Mouse (Mus musculus): ENCODE measurements at regions not wholly inside any gene's neighbourhood (a gene's known extent, or its start where the extent isn't known, plus 50 kb on each side); places are given as distances from the start of the nearest gene placed in this dataset.

DNA sequence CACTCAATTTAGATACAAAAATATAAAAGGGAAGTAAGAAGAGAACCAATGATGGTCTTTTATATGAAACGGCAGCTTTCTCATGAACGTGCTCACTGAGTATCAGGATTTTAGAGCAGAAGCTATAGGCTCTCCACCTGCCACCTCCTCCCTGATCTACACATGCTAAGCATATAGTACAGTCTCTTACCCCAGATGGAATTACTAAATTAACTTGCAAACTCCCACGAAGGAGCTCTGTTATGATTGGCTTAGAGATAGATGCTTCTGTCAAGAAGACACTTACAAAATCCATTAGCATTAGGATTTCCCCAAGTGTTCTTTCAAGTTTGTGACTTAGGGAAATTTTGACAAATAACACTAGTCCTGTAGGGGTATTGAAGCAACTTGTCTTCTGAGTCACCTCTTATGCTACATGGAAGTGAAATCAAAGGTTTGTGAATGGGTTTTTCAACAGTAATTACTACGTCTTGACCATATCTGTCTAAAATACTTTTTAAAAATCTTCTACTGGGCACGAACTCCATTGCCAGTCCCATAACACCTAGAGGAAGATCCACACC lies 60.6 kb downstream of the Crygs start:
- no peak overlapping the region for H3K4me3 ChIP-seq (ENCODE audit: insufficient read depth, low read depth, low read length)
- no peaks in the 10 kb centered on the region for H3K4me1 ChIP-seq (ENCODE audit: control insufficient read depth, insufficient read depth, low read length)
- WGBS, result 91% methylated on average over 5 of the region's 5 CpGs
- H3K27ac ChIP-seq (ENCODE audit: insufficient read depth, low read depth, low read length), result no peak overlapping the region
- no peak for TF ChIP-seq CTCF (IDR thresholded peaks at IDR 0.05; ENCODE audit: insufficient read depth, low read depth, low read length)
- no peak for TF ChIP-seq POLR2A (IDR thresholded peaks at IDR 0.05; ENCODE audit: insufficient read depth, low read depth, low read length)

DNA sequence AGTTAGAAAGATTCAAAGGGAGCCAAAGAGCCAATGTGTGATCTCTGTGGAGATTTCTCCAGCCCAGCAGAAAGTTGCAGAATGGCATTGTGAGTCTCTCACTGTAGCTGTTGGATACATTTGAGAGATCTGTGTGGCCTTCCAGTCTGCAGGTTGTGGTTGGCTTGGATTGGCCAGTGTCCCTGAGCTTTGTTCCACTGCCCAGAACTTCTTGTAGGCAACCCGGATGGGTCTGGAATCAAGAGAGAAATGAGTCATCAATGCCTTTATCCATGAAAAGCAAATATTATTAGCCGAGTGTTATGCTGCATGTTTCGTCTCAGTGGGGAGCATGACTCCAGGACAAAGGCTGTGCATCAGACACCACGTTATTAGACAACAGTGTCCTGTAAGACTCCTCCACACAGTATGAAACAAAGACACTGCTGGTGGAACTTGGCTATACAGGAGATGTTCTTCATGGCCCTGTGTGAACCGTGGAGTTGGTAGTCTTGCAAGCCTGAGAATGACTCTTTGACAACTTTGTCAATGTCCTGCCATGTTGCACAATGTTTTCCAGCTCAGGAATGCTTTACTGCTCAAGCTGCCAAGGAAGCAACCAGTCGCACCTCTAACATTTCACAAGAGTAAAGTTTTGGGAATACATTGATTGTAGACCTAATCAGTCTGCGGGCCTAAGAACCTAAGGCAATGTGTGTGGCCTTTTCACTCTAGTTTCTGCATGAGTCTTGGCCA lies 67.1 kb downstream of the Crygs start:
- no peak overlapping the region for H3K4me3 ChIP-seq (ENCODE audit: insufficient read depth, low read depth, low read length)
- 68% methylated on average over 7 of the region's 7 CpGs for WGBS
- TF ChIP-seq CTCF (IDR thresholded peaks at IDR 0.05; ENCODE audit: insufficient read depth, low read depth, low read length), result no peak
- no peak for TF ChIP-seq POLR2A (IDR thresholded peaks at IDR 0.05; ENCODE audit: insufficient read depth, low read depth, low read length)
- no peak overlapping the region for H3K27ac ChIP-seq (ENCODE audit: insufficient read depth, low read depth, low read length)
- H3K4me1 ChIP-seq (ENCODE audit: control insufficient read depth, insufficient read depth, low read length), result no peaks in the 10 kb centered on the region

DNA sequence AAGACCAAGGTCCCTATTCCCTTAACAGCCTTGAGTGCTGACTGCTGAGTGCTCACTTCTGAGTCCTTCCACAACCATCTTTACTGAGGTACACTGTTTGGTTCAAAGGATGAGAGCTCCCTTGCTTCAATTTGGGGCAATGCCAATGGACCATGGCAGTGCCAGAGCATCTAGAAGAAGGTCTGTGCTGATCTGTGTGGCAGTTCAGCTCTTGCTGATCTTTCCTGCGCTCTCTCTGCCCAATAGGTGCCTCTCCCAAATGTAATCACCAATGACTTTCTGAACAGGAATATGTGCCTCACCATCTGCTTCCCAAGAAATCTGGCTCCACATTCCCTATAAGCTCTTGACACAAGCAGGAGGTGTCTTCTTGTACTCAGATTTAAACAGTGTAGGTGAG lies 67.9 kb downstream of the Crygs start:
- TF ChIP-seq POLR2A (IDR thresholded peaks at IDR 0.05; ENCODE audit: insufficient read depth, low read depth, low read length), result no peak
- Histone ChIP-seq H3K4me3 (ENCODE audit: insufficient read depth, low read depth, low read length) (no peak overlapping the region), H3K4me1 (ENCODE audit: control insufficient read depth, insufficient read depth, low read length) (no peaks in the 10 kb centered on the region), H3K27ac (ENCODE audit: insufficient read depth, low read depth, low read length) (no peak overlapping the region)
- 94% methylated on average over 1 of the region's 1 CpGs for WGBS

DNA sequence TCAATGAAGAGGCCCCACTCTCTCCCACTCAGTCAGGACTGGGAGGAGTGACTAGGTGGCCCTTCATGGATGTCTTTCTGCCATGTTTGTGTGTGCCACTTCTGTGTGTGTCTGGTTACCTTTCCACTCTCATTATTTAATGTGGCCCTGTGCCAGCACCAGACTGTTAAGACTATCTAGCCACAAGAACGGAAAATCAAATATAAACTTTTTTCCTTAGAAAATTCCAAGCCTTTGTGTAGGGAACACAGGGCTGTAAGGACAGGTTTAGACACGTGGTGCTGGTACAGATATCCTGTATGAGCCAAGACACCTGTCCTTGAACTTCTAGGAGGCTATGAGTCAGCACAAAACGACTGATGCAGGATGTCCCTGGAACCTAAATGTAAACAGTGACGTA lies 69.9 kb downstream of the Crygs start:
- Histone ChIP-seq H3K27ac (ENCODE audit: insufficient read depth, low read depth, low read length) (no peak overlapping the region), H3K4me3 (ENCODE audit: insufficient read depth, low read depth, low read length) (no peak overlapping the region), H3K4me1 (ENCODE audit: control insufficient read depth, insufficient read depth, low read length) (no peaks in the 10 kb centered on the region)
- WGBS, result 80% methylated on average over 4 of the region's 4 CpGs
- TF ChIP-seq CTCF (IDR thresholded peaks at IDR 0.05; ENCODE audit: insufficient read depth, low read depth, low read length) (no peak), POLR2A (IDR thresholded peaks at IDR 0.05; ENCODE audit: insufficient read depth, low read depth, low read length) (no peak)

DNA sequence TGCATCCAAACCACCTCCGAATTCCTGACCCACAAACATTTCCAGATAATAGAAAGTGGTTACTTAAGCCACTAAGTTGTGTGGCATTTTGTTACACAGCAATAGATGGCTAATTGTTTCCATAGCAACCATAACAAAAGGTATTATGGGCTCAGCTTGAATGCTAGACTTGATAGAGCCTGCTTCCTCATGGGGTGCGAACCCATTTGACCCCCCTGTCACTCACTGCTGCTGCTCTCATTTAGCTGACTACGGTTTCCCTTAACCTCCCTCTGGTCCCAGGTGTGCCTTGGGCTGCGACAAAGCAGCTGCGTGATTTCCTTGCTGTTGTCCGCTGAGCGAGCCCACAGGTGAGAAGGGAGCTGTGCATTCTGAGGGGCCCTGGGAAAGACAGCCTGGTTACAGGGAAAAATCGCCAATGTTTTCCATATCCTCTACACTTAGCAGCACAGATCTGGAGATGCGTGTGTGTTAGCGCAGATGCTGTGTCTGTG lies 76.8 kb downstream of the Crygs start:
- no peak overlapping the region for H3K4me3 ChIP-seq (ENCODE audit: insufficient read depth, low read depth, low read length)
- 61% methylated on average over 10 of the region's 10 CpGs for WGBS
- no peaks in the 10 kb centered on the region; the same call in 1 of the 2 replicates for H3K4me1 ChIP-seq (ENCODE audit: control insufficient read depth, insufficient read depth, low read length)
- TF ChIP-seq CTCF (IDR thresholded peaks at IDR 0.05; ENCODE audit: insufficient read depth, low read depth, low read length) (no peak), POLR2A (IDR thresholded peaks at IDR 0.05; ENCODE audit: insufficient read depth, low read depth, low read length) (no peak)
- H3K27ac ChIP-seq (ENCODE audit: insufficient read depth, low read depth, low read length), result no peak overlapping the region

DNA sequence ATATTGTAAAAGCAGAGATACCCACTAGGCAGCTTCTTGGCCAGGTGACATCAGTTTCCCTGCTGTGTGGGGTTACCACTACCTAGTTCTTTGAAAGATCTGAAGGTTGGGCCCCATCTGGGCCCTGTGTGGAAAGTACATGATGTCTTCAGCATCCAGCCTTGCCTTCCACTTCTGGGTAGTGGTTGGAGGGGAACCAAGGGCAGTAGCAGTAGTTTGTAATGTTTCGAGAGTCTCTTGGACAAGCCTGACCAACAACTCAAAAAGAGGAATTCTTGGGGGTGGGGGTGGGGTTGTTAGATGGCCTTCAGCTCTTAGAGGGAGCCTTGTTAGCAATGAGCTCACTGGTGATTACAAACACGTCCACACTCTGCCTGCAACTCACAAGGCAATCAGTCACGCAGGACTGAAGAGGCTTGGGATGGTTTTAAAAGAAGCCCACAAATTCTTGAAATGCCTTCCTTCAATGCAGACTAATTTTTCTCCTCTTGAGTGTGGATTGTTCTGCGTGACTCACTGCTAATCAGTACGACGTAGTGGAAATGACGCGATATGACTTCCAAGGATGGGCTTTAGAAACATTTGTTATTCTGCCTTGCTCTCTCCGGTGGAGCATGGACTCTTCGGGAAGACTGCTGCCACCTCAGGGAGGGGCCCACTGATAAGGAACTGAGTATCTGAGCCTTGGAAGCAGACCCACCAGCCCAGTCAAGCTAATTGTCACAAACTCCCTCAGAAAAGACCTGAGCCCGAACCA lies 76.9 kb upstream of the Dgkg start:
- TF ChIP-seq POLR2A (IDR thresholded peaks at IDR 0.05; ENCODE audit: insufficient read depth, low read depth, low read length) (no peak), CTCF (IDR thresholded peaks at IDR 0.05; ENCODE audit: insufficient read depth, low read depth, low read length) (no peak)
- WGBS, result 54% methylated on average over 11 of the region's 11 CpGs
- Histone ChIP-seq H3K4me1 (ENCODE audit: control insufficient read depth, insufficient read depth, low read length) (no peaks in the 10 kb centered on the region; the same call in 1 of the 2 replicates), H3K4me3 (ENCODE audit: insufficient read depth, low read depth, low read length) (no peak overlapping the region), H3K27ac (ENCODE audit: insufficient read depth, low read depth, low read length) (no peak overlapping the region)

DNA sequence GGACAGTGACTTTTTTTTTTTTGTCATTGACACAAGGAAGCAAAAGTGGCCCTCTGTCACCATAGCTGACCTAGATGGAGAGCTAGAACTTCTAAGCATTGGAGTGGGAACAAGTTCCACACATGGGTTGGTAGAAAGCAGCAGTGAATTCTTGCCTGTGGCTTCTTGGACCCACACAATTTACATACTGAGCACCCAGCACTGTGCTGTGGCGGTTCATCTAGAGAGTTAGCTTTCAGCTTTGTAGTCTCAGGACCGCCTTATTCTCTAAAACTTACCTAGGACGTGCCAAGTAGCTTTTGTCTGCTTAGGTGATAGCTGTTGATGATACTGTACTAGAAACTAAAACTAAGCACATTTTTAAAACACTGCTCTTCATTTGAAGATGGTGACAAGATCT lies 72.1 kb upstream of the Dgkg start:
- Histone ChIP-seq H3K4me3 (ENCODE audit: insufficient read depth, low read depth, low read length) (no peak overlapping the region), H3K27ac (ENCODE audit: insufficient read depth, low read depth, low read length) (no peak overlapping the region), H3K4me1 (ENCODE audit: control insufficient read depth, insufficient read depth, low read length) (no peaks in the 10 kb centered on the region)
- 86% methylated on average over 3 of the region's 3 CpGs for WGBS
- TF ChIP-seq POLR2A (IDR thresholded peaks at IDR 0.05; ENCODE audit: insufficient read depth, low read depth, low read length) (no peak), CTCF (IDR thresholded peaks at IDR 0.05; ENCODE audit: insufficient read depth, low read depth, low read length) (no peak)

DNA sequence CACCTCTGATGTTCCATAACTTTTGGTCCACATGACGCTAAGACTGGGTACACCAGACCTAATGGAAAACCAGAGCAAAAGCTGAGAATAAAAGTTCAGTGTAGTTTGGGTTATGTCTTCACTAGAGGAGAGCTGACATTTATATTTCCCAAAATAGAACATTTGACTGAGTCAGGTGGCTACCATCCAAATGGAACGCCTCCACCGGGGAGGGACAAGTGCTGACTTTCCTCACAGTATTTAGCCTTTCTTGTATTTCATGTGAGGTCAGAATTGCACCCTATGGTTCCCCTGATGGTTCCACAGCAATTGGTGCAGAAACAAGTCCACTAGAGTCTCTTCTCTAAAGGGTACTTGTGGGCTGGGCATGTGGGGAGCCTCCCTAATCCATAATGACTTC lies 68.2 kb upstream of the Dgkg start:
- TF ChIP-seq POLR2A (IDR thresholded peaks at IDR 0.05; ENCODE audit: insufficient read depth, low read depth, low read length) (no peak), CTCF (IDR thresholded peaks at IDR 0.05; ENCODE audit: insufficient read depth, low read depth, low read length) (no peak)
- H3K4me1 ChIP-seq (ENCODE audit: control insufficient read depth, insufficient read depth, low read length), result peaks cover 2% of the 10 kb centered on the region

DNA sequence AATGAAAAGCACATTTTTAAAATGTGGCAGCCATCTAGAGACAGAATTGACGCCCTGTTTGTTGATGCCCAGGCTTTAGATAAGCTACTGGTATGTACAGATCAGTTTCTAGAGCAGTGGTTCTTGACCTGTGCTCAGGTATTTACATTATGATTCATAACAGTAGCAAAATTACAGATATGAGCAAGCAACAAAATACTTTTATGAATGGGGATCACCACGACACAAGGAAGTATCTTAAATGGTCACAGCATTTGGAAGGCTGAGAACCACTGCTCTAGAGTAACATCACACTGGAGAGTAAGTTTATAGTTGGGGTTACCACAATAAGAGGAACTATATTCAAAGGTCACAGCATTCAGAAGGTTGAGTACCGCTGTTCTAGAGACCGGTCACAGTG lies 66.3 kb upstream of the Dgkg start:
- TF ChIP-seq CTCF (IDR thresholded peaks at IDR 0.05; ENCODE audit: insufficient read depth, low read depth, low read length) (no peak), POLR2A (IDR thresholded peaks at IDR 0.05; ENCODE audit: insufficient read depth, low read depth, low read length) (no peak)
- peaks cover 10% of the 10 kb centered on the region for H3K4me1 ChIP-seq (ENCODE audit: control insufficient read depth, insufficient read depth, low read length)
- 91% methylated on average over 4 of the region's 4 CpGs for WGBS

More for the DNA sequence above, 68.2 kb upstream of the Dgkg start:
- 57% methylated on average over 3 of the region's 3 CpGs for WGBS
- no peak overlapping the region for H3K27ac ChIP-seq (ENCODE audit: insufficient read depth, low read depth, low read length)
- no peak overlapping the region for H3K4me3 ChIP-seq (ENCODE audit: insufficient read depth, low read depth, low read length)

More for the DNA sequence above, 66.3 kb upstream of the Dgkg start:
- H3K4me3 ChIP-seq (ENCODE audit: insufficient read depth, low read depth, low read length), result no peak overlapping the region
- no peak overlapping the region for H3K27ac ChIP-seq (ENCODE audit: insufficient read depth, low read depth, low read length)
